Mouse (Mus musculus) intestine, embryonic 16.5 days (tissue): ENCODE data around the gene Gm21828. TPM values are rescaled to one million over a fixed set of nuclear protein-coding genes. Genes with fewer than 3 reads are reported as not detected.
"Not testable (repeated sequence)": the region's sequence is repeated elsewhere in the genome, so short reads cannot be mapped to it uniquely, and the experiment has no call there.

ENCODE experiments used
- ATAC-seq: fragments of 200-750 bp; cut with Nextera tagmentation; 2 replicates; pipeline ENCODE4 v1.8.0; 2017; ENCODE audit warnings: moderate TSS enrichment, moderate library complexity
- H3K27ac ChIP-seq: fragments of 300-500 bp; sonication (generic); 2 replicates; pipeline ENCODE4 v1.5.1; 2014; ENCODE audit warnings: mild to moderate bottlenecking, low read length
- H3K27me3 ChIP-seq: fragments of 300-500 bp; sonication (generic); replicated peaks from 2 replicates; pipeline ENCODE4 v1.6.1; 2014; ENCODE audit warnings: low read length, control low read depth, mixed read lengths; ENCODE audit not compliant: control insufficient read depth, insufficient read depth
- H3K36me3 ChIP-seq: fragments of 300-500 bp; sonication (generic); 2 replicates; pipeline ENCODE4 v1.6.1; 2014; ENCODE audit warnings: low read length, control low read depth; ENCODE audit not compliant: control insufficient read depth, insufficient read depth
- H3K4me1 ChIP-seq: fragments of 300-500 bp; sonication (generic); 2 replicates; pipeline ENCODE4 v1.6.1; 2014; ENCODE audit warnings: low read length, control low read depth, mixed read lengths; ENCODE audit not compliant: control insufficient read depth, insufficient read depth
- H3K4me2 ChIP-seq: fragments of 300-500 bp; sonication (generic); 2 replicates; pipeline ENCODE4 v1.6.1; 2014; ENCODE audit warnings: low read depth, low read length, control low read depth
- H3K4me3 ChIP-seq: fragments of 300-500 bp; sonication (generic); 2 replicates; pipeline ENCODE4 v1.5.1; 2014; ENCODE audit warnings: mild to moderate bottlenecking, low read length
- H3K9ac ChIP-seq: fragments of 300-500 bp; sonication (generic); 2 replicates; pipeline ENCODE4 v1.6.1; 2014; ENCODE audit warnings: low read depth, low read length
- H3K9me3 ChIP-seq: fragments of 300-500 bp; sonication (generic); 2 replicates; pipeline ENCODE4 v1.6.1; 2016; ENCODE audit warnings: low read length, control low read depth; ENCODE audit not compliant: control insufficient read depth
- WGBS: fragments of 180-500 bp; shearing (Covaris S2); extraction: QIAGEN DNeasy Blood & Tissue Kit; methylation state at CpG from one replicate; pipeline ENCODE4 v1.1.7; 2014; 5-methylcytosine and 5-hydroxymethylcytosine counted together
- polyA plus RNA-seq: library from polyadenylated mRNA; unstranded; fragments of >200 nt; fragmentation: Nextera tagmentation; extraction: Ambion mirVana; gene quantifications from 2 replicates; pipeline ENCODE4 v1.2.1, GENCODE M21; 2015

Gm21828 gene
- polyA plus RNA-seq = not detected in 2 replicates

GRCm38 (mm10) chrY:13223828-13224227, at the start of gene Gm21828:
Gene Gm21828, minus strand, starts transcription at chrY:13223928.
- H3K4me2 ChIP-seq, H3K4me3 ChIP-seq, ATAC-seq, H3K27ac ChIP-seq, H3K4me1 ChIP-seq, H3K36me3 ChIP-seq, H3K27me3 ChIP-seq, H3K9me3 ChIP-seq, H3K9ac ChIP-seq: not testable (repeated sequence)
- WGBS = no CpG with 5 or more reads among the region's 3 CpGs

GRCm38 (mm10) chrY:13252091-13252490, 28.4 kb upstream of the Gm21828 start, which contains the start of the genes Gm21440 and Gm21454:
Gene Gm21440, plus strand, starts transcription at chrY:13252391.
Gene Gm21454, plus strand, starts transcription at chrY:13252442.
- H3K9ac ChIP-seq, H3K27me3 ChIP-seq, H3K27ac ChIP-seq, H3K36me3 ChIP-seq, H3K4me2 ChIP-seq, H3K4me3 ChIP-seq, H3K4me1 ChIP-seq, H3K9me3 ChIP-seq, ATAC-seq: not testable (repeated sequence)

Other genes with a start within 250 kb of the Gm21828 start
- gene Gm20807, start 181.0 kb downstream of the Gm21828 start, polyA plus RNA-seq = not detected in 2 replicates
- gene Gm21891, start 90.4 kb downstream of the Gm21828 start, polyA plus RNA-seq = not detected in 2 replicates
- gene Gm21425, start 62.0 kb downstream of the Gm21828 start, polyA plus RNA-seq = not detected in 2 replicates
- not detected in 2 replicates for gene Gm21440, start 28.5 kb upstream of the Gm21828 start, polyA plus RNA-seq
- not detected in 2 replicates for gene Gm21454, start 28.5 kb upstream of the Gm21828 start, polyA plus RNA-seq
- not detected in 2 replicates for gene Gm21725, start 125.1 kb upstream of the Gm21828 start, polyA plus RNA-seq
- gene Gm21866, start 241.7 kb upstream of the Gm21828 start, polyA plus RNA-seq = not detected in 2 replicates